Mouse (Mus musculus) embryonic facial prominence, embryonic 14.5 days (tissue): ENCODE data around the gene Slc16a9. TPM values are rescaled to one million over a fixed set of nuclear protein-coding genes. Genes with fewer than 3 reads are reported as not detected.

ENCODE experiments used
- ATAC-seq: fragments of 200-750 bp; cut with Nextera tagmentation; 2 replicates; pipeline ENCODE4 v1.8.0; 2017; ENCODE audit warnings: low read depth, moderate number of reproducible peaks, moderate TSS enrichment
- DNase-seq: peaks from one replicate; pipeline ENCODE4 v3.0.0-alpha.2; 2015; ENCODE audit warnings: low spot score
- H3K27ac ChIP-seq: fragments of 300-500 bp; sonication (generic); replicated peaks from 2 replicates; pipeline ENCODE4 v1.5.1; 2014; ENCODE audit warnings: low read depth, mild to moderate bottlenecking, low read length, moderate library complexity
- H3K27me3 ChIP-seq: fragments of 300-500 bp; sonication (generic); replicated peaks from 2 replicates; pipeline ENCODE4 v1.6.1; 2014; ENCODE audit warnings: low read length; ENCODE audit not compliant: control insufficient read depth, insufficient read depth
- H3K36me3 ChIP-seq: fragments of 300-500 bp; sonication (generic); 2 replicates; pipeline ENCODE4 v1.6.1; 2014; ENCODE audit warnings: low read length, mixed read lengths; ENCODE audit not compliant: control insufficient read depth, insufficient read depth
- H3K4me1 ChIP-seq: fragments of 300-500 bp; sonication (generic); 2 replicates; pipeline ENCODE4 v1.6.1; 2014; ENCODE audit warnings: antibody characterized with exemption, low read length; ENCODE audit not compliant: control insufficient read depth, insufficient read depth
- H3K4me2 ChIP-seq: fragments of 300-500 bp; sonication (generic); 2 replicates; pipeline ENCODE4 v1.6.1; 2014; ENCODE audit warnings: low read depth, mild to moderate bottlenecking, low read length, moderate library complexity, mixed read lengths
- H3K4me3 ChIP-seq: fragments of 300-500 bp; sonication (generic); 2 replicates; pipeline ENCODE4 v1.5.1; 2014; ENCODE audit warnings: low read depth, mild to moderate bottlenecking, low read length
- H3K9ac ChIP-seq: fragments of 300-500 bp; sonication (generic); 2 replicates; pipeline ENCODE4 v1.6.1; 2014; ENCODE audit warnings: low read depth, mild to moderate bottlenecking, low read length, moderate library complexity, mixed read lengths
- H3K9me3 ChIP-seq: fragments of 300-500 bp; sonication (generic); 2 replicates; pipeline ENCODE4 v1.6.1; 2016; ENCODE audit warnings: low read length; ENCODE audit not compliant: control insufficient read depth
- WGBS: fragments of 180-500 bp; shearing (Covaris S2); extraction: QIAGEN DNeasy Blood & Tissue Kit; methylation state at CpG from one replicate; pipeline ENCODE4 v1.1.7; 2014; 5-methylcytosine and 5-hydroxymethylcytosine counted together
- polyA plus RNA-seq: library from polyadenylated mRNA; unstranded; fragments of >200 nt; fragmentation: Nextera tagmentation; extraction: Ambion mirVana; gene quantifications from 2 replicates; pipeline ENCODE4 v1.2.1, GENCODE M21; 2014

The Slc16a9 gene
- polyA plus RNA-seq, 1 experiment from 2014 or later, result 6.2 TPM

DNA sequence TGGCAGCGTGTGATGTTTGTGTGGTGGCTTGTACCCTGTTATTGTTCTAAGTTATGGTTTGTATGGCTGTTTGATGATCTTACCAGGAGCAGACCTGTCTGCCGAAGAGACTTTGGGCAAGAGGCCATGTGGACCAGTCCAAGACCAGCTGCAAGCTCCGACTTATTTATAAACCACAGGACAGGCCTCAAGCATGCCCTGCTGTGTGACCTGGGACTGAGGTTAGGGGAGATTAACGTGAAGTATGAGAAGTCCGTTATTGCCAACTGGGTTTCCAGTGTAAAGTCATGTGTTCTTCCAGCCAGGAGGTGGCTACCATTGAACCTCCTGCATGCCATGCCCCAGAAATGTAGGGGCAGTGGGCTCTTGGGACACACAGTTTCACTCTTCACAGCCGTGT lies 14.5 kb upstream of the Slc16a9 start:
- DNase-seq (no peak), ATAC-seq (no peak)
- no peak overlapping the region for H3K4me3 ChIP-seq

DNA sequence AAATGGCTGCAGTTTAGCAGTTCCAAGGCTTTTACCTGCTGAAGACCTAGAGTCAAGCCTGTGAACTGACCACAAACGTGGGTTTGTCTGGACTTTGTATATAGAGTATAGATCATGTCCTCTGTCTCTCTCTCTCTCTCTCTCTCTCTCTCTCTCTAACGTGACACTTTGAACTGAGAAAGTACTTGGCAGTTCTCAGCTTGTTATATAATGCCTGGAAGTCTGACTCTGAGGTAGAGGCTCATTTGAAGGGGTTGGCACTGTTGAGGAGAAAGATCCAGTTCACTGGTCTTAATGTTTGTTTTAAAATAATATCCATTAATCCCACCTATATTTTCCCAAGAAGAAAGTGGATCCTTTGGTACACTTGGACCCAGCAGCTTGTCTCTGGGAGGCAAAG lies 7.0 kb upstream of the Slc16a9 start:
- DNase-seq (no peak), ATAC-seq (no peak)
- no peaks in the 10 kb centered on the region for H3K4me1 ChIP-seq
- no peaks in the 10 kb centered on the region for H3K36me3 ChIP-seq
- H3K4me2 ChIP-seq, result no peak overlapping the region
- H3K27ac ChIP-seq, result no peak overlapping the region
- 0 out of 2 replicates have a peak, but pooled peaks cover 4% of the 10 kb centered on the region for H3K27me3 ChIP-seq
- H3K9ac ChIP-seq, result no peak overlapping the region
- H3K9me3 ChIP-seq, result no peaks in the 10 kb centered on the region
- H3K4me3 ChIP-seq, result no peak overlapping the region
- WGBS, result 52% methylated on average over 2 of the region's 2 CpGs

More for the DNA sequence above, 14.5 kb upstream of the Slc16a9 start:
- no peak overlapping the region for H3K27ac ChIP-seq
- no peaks in the 10 kb centered on the region for H3K9me3 ChIP-seq
- H3K4me2 ChIP-seq, result no peak overlapping the region
- no peaks in the 10 kb centered on the region for H3K27me3 ChIP-seq
- H3K4me1 ChIP-seq, result no peaks in the 10 kb centered on the region
- no peak overlapping the region for H3K9ac ChIP-seq
- H3K36me3 ChIP-seq, result no peaks in the 10 kb centered on the region
- 82% methylated on average over 6 of the region's 6 CpGs for WGBS

DNA sequence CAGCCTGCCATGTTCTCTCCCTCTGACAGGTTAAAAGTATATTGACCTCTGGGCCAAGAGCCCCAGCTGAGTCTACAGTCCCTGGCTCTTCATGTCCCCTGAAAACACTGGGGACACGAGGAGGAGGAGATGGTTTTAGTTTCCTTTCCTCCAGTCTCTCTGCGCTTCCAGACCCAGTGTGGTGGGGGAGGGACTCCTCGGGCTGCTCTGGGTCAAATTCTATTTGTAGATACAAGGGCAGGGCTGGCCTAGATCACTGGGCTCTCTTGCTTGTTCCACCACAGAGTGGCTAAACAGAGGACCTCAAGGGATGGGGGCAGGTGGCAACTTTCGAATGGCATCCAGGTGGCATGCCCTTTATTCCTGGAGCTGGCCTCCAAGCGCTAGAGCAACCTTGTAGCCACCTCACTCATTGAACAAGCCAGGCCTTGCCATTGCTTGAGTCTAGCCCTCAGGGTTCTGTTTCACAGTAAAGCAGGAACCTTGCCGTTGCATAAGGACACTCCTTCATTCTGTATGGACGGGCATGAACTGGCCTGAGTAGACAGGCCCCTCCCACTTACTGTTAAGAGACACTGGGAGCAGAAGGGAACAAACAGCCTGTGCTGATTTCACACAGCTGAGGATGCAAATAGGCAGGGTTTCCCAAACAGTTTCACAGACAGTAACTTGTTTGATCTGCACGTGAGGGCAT lies 2.0 kb upstream of the Slc16a9 start:
- no peak for ATAC-seq
- H3K4me1 ChIP-seq, result 0 out of 2 replicates have a peak, but pooled peaks cover 9% of the 10 kb centered on the region
- H3K4me2 ChIP-seq, result no peak overlapping the region
- no peak overlapping the region for H3K27ac ChIP-seq
- H3K27me3 ChIP-seq, result peaks cover 36% of the 10 kb centered on the region
- WGBS, result 39% methylated on average over 8 of the region's 8 CpGs
- no peak for DNase-seq
- H3K9me3 ChIP-seq, result no peaks in the 10 kb centered on the region
- no peak overlapping the region for H3K9ac ChIP-seq
- H3K4me3 ChIP-seq, result no peak overlapping the region
- no peaks in the 10 kb centered on the region for H3K36me3 ChIP-seq

- no peak overlapping the region for H3K27ac ChIP-seq
- H3K4me1 ChIP-seq, result 0 out of 2 replicates have a peak, but pooled peaks cover 9% of the 10 kb centered on the region
- no peaks in the 10 kb centered on the region for H3K36me3 ChIP-seq
- ATAC-seq (0 out of 2 replicates have a peak, but pooled peaks have one; percentile 23), DNase-seq (no peak)
- peak overlapping the region; percentile 62 for H3K4me3 ChIP-seq
- H3K9ac ChIP-seq, result peak overlapping the region; percentile 73
- no peaks in the 10 kb centered on the region for H3K9me3 ChIP-seq
- peak overlapping the region; percentile 96 for H3K4me2 ChIP-seq
- WGBS, result under 1% methylated on average over 16 of the region's 16 CpGs
- peaks cover 36% of the 10 kb centered on the region for H3K27me3 ChIP-seq
Observed at GRCm38 (mm10) chr10:70245559-70245945, 652 bp downstream of the Slc16a9 start.

- WGBS, result 32% methylated on average over 9 of the region's 9 CpGs
- Histone ChIP-seq H3K27me3 (peaks cover 36% of the 10 kb centered on the region), H3K4me1 (0 out of 2 replicates have a peak, but pooled peaks cover 9% of the 10 kb centered on the region), H3K4me2 (peak overlapping the region; percentile 96), H3K27ac (no peak overlapping the region), H3K36me3 (no peaks in the 10 kb centered on the region), H3K9ac (0 out of 2 replicates have a peak overlapping the region, but pooled peaks have one; percentile 73), H3K9me3 (no peaks in the 10 kb centered on the region), H3K4me3 (peak overlapping the region; percentile 62)
- DNase-seq (no peak), ATAC-seq (no peak)
Observed at GRCm38 (mm10) chr10:70246076-70246475, 1.2 kb downstream of the Slc16a9 start.

DNA sequence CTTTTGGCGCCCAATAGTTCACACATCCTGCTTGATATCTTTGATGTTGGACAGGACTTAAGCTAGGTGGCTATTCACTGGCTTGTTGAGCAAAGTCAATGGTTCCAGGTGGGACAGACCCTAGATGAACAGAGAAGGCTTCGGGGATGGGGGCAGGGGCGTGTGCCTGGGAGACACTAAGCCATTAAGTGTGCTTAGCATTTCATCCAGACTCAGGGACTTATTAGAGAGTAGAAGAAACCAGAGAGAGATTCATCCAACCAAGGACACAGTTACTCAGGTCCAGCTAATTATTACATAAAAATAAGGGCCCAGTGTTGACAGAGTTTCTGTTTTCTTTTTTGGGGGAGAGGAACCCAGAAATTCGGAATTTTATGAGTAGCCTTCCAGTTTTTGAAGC lies 5.5 kb downstream of the Slc16a9 start:
- ATAC-seq (no peak), DNase-seq (no peak)
- Histone ChIP-seq H3K36me3 (no peaks in the 10 kb centered on the region), H3K9me3 (no peaks in the 10 kb centered on the region), H3K27ac (no peak overlapping the region), H3K9ac (no peak overlapping the region), H3K4me1 (0 out of 2 replicates have a peak, but pooled peaks cover 3% of the 10 kb centered on the region), H3K27me3 (peaks cover 10% of the 10 kb centered on the region), H3K4me2 (no peak overlapping the region), H3K4me3 (no peak overlapping the region)
- 82% methylated on average over 4 of the region's 4 CpGs for WGBS

DNA sequence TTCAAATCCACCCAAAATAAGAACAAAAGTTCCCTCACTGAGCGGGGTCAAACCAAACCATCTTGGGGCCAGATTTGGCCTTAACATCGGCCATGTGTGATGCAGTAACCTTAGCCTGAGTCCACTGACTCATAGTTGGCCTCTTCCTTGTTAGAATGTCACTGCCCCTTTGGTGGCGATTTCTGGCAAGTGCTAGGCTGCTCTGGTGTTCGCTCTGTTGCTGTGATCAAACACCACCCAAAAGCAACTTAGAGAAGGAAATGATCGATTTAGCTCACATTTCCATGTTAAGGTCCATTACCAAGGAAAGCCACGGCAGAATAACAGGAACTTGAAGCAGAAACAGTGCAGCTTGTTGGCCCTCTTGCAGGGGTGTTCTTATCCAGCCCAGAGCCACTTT lies 5.9 kb downstream of the Slc16a9 start:
- H3K27ac ChIP-seq, result no peak overlapping the region
- ATAC-seq, result no peak

DNA sequence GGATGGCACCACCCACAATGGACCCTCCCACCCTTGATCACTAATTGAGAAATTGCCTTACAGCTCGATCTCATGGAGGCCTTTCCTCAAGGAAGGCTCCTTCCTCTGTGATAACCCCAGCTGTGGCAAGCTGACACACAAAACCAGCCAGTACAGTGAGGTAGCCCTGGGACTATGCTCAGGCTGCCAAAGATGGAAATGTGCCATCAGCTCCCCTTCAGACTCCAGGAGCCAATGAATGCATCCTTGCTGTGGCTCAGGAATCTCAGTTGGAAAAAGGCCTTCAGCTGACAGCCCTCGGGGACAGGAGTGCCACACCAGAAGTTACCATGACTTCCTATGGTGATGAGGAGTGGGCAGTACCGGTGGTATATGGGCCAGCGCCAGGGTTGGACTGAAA lies 9.8 kb downstream of the Slc16a9 start:
- DNase-seq (no peak), ATAC-seq (no peak)
- H3K4me3 ChIP-seq, result no peak overlapping the region

More for the DNA sequence above, 5.9 kb downstream of the Slc16a9 start:
- no peak overlapping the region for H3K9ac ChIP-seq
- no peaks in the 10 kb centered on the region for H3K36me3 ChIP-seq
- DNase-seq, result no peak
- H3K4me2 ChIP-seq, result no peak overlapping the region
- H3K4me1 ChIP-seq, result no peaks in the 10 kb centered on the region
- WGBS, result 73% methylated on average over 6 of the region's 6 CpGs
- H3K9me3 ChIP-seq, result no peaks in the 10 kb centered on the region
- H3K27me3 ChIP-seq, result peaks cover 6% of the 10 kb centered on the region
- no peak overlapping the region for H3K4me3 ChIP-seq

More for the DNA sequence above, 9.8 kb downstream of the Slc16a9 start:
- H3K27me3 ChIP-seq, result no peaks in the 10 kb centered on the region
- H3K27ac ChIP-seq, result no peak overlapping the region
- H3K9me3 ChIP-seq, result no peaks in the 10 kb centered on the region
- no peaks in the 10 kb centered on the region for H3K4me1 ChIP-seq
- H3K36me3 ChIP-seq, result no peaks in the 10 kb centered on the region
- WGBS, result 72% methylated on average over 4 of the region's 4 CpGs
- no peak overlapping the region for H3K9ac ChIP-seq
- H3K4me2 ChIP-seq, result no peak overlapping the region
